In the genomic region with DNA sequence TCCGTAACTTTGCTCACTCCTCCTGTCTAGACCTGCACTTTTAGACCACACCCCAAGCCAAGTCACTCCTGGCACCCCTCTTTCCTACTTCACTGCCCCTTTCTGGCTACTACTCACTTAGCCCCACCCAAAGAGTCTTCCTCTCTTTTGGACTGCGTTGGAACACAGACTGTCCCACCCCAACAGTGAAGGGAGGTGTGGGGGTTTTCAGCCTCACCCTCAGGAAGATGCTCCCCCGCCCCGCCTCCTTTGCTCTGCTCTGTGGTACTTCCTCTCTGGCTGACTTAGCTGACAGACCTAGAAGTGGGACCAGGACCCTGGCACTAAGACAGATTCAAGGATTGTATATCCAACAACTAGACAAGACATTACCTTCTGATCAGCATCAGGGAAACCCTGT, we compare ENCODE assay signal across 25 mouse cellular contexts. TPM values are rescaled to one million over a fixed set of nuclear protein-coding genes. Genes with fewer than 3 reads are reported as not detected.
A peak's percentile ranks its signal among the peaks of the same experiment; 100 is the strongest.
DNase-seq lines count a peak whose midpoint lies in the region; ATAC-seq lines count a peak whose summit lies in the region.
"Had no signal": no experiment of that assay in that cellular context is flagged by ENCODE, and none has a peak within 500 bp of the region (broad histone marks: within the 10 kb centered on the region; RNA-seq: fewer than 3 reads in every experiment).

TSS of gene Ltb4r1 (plus strand) at position 267 of the 400 bp plus-strand sequence.

- H3K9me3 ChIP-seq in liver, embryonic 16.5 days (replicated peaks; ENCODE audit: control insufficient read depth, low read length): no peaks in the 10 kb centered on the region
- H3K9me3 ChIP-seq: embryonic facial prominence, embryonic 13.5 days; forebrain, embryonic 12.5 days; hindbrain, embryonic 15.5 days; intestine, embryonic 15.5 days; limb, embryonic 13.5 days; lung, embryonic 15.5 days; neural tube, embryonic 15.5 days had no signal

- 20% methylated on average over 4 of the region's 4 CpGs for WGBS in liver, embryonic 16.5 days (ENCODE audit: insufficient replicate concordance)

- peak within 1 kb of the TSS; percentile 74 for H3K27ac ChIP-seq in liver, embryonic 16.5 days (ENCODE audit: low read length)
- H3K27ac ChIP-seq: embryonic facial prominence, embryonic 13.5 days; forebrain, embryonic 12.5 days; hindbrain, embryonic 15.5 days; intestine, embryonic 15.5 days; limb, embryonic 13.5 days; lung, embryonic 15.5 days; neural tube, embryonic 15.5 days had no signal

- peak within 1 kb of the TSS; percentile 34 for H3K4me3 ChIP-seq in liver, embryonic 16.5 days (ENCODE audit: low read depth, low read length)
- H3K4me3 ChIP-seq: erythroblast, embryonic 14.5 days; forebrain, embryonic 12.5 days; hindbrain, embryonic 15.5 days; intestine, embryonic 15.5 days; limb, embryonic 13.5 days; lung, embryonic 15.5 days; neural tube, embryonic 15.5 days had no signal

- DNase-seq in spleen, postnatal 4 days (ENCODE audit: low spot score in 2 of 2): peak; percentile 37 to 70
- no peak for DNase-seq in spleen, postnatal 14 days (ENCODE audit: low spot score in 2 of 2)
- peak; percentile 46 for DNase-seq in MEL-GATA-1-ER (ENCODE audit: extremely low read depth, low read depth)
- no peak for DNase-seq in gastrocnemius, adult 18-20 months (ENCODE audit: low spot score)
- DNase-seq in Muller cell, postnatal 12 days (ENCODE audit: inconsistent ontology term): no peak
- DNase-seq: cerebellum, adult 11-12 months; cerebellum, postnatal 14 days; embryo, embryonic 11 days; kidney, adult 8-10 months; kidney, postnatal 10 days; lung, postnatal 36 days had no signal

- no peak within 1 kb of the TSS; the same call in 1 of the 2 replicates for H3K9ac ChIP-seq in liver, embryonic 16.5 days (ENCODE audit: low read depth, low read length)
- H3K9ac ChIP-seq: embryonic facial prominence, embryonic 13.5 days; hindbrain, embryonic 15.5 days; intestine, embryonic 15.5 days; limb, embryonic 13.5 days; lung, embryonic 15.5 days; neural tube, embryonic 15.5 days had no signal

- H3K36me3 ChIP-seq in liver, embryonic 16.5 days (ENCODE audit: control insufficient read depth, insufficient read depth): no peaks in the 10 kb centered on the region
- H3K36me3 ChIP-seq: forebrain, embryonic 12.5 days; hindbrain, embryonic 15.5 days; intestine, embryonic 15.5 days; limb, embryonic 13.5 days; lung, embryonic 15.5 days; neural tube, embryonic 15.5 days had no signal

- peaks cover 43% of the 10 kb centered on the region for H3K27me3 ChIP-seq in liver, embryonic 16.5 days (ENCODE audit: control insufficient read depth, insufficient read depth, low read depth, low read length)

- peak within 1 kb of the TSS; percentile 1; the same call in 1 of the 2 replicates for H3K4me2 ChIP-seq in liver, embryonic 16.5 days (ENCODE audit: low read depth, low read length)
- H3K4me2 ChIP-seq: forebrain, embryonic 12.5 days; heart, embryonic 11.5 days; intestine, embryonic 15.5 days; lung, embryonic 15.5 days; midbrain, embryonic 11.5 days; neural tube, embryonic 15.5 days had no signal

- H3K4me1 ChIP-seq in liver, embryonic 16.5 days (ENCODE audit: control insufficient read depth, low read depth, low read length): peaks cover 36% of the 10 kb centered on the region

- ATAC-seq in liver, embryonic 16.5 days (ENCODE audit: low read depth): no peak
- peak; percentile 27; the same call in 1 of the 2 replicates for ATAC-seq in monocyte, adult 5-6 weeks (replicated peaks; ENCODE audit: insufficient number of reproducible peaks, low FRiP score, low TSS enrichment, poor library complexity, severe bottlenecking)
- ATAC-seq in CD4-positive, CD25-positive, alpha-beta regulatory T cell, adult 4 months: no peak
- ATAC-seq: intestine, embryonic 15.5 days; Patski had no signal

RNA-seq across cellular contexts. Expression of gene Ltb4r1, which starts in this region (rescaled TPM):
- polyA plus RNA-seq in liver, embryonic 16.5 days (2015; fragmentation: Nextera tagmentation; extraction: Ambion mirVana): 14.2 and 16.4 TPM in 2 replicates
- total RNA-seq in monocyte, adult 5-6 weeks (2017): 14.5 to 27.0 TPM (median 18.8 TPM) in 3 replicates
- total RNA-seq in gastrocnemius, adult 18-20 months (2021): under 1 TPM; 0.16 to 0.17 TPM
- polyA plus RNA-seq in CD4-positive, CD25-positive, alpha-beta regulatory T cell, adult 4 months (2017; shearing (Covaris generic)): 1 to 10 TPM; 4.1 to 4.5 TPM
- polyA plus RNA-seq: midbrain, embryonic 11.5 days; Patski had no signal

Comparison
In these comparisons a context has a peak if more than half of its experiments do, and no peak if none do; other contexts are left out.
1. RNA of gene Ltb4r1 (total RNA-seq): 14.5 to 27.0 TPM in monocyte, adult 5-6 weeks; 0.16 to 0.17 TPM in gastrocnemius, adult 18-20 months; every median in the first group is over 10 times any median in the second.
2. DNase-seq: peak in spleen, postnatal 4 days (2 of 2) and MEL-GATA-1-ER (single experiment); none in spleen, postnatal 14 days (0 of 2), gastrocnemius, adult 18-20 months (single experiment) and Muller cell, postnatal 12 days (single experiment).